Mouse (Mus musculus): ENCODE measurements around the gene Eml3.

Eml3 gene

DNA sequence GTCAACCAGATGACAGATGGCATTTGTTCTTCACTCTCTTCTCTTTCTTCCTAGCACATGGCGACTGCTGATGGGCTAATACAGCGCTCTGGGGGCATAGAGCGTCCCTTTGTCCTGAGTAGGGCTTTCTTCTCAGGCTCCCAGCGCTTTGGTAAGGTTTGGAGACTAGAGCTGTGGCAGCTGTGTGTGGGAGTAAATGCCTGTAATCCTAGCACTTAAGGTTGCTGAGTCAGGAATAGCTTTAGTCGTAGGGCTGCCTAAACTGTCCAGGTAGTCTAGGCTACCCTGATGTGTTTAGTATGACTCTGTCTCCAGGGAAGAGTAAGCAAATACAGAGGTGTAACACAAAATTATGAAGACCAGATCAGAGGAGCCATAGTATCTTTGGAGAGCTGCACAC, 17.5 kb upstream of the Eml3 start:
- intact Hi-C loops (cut with DNase I), result no loop called here

DNA sequence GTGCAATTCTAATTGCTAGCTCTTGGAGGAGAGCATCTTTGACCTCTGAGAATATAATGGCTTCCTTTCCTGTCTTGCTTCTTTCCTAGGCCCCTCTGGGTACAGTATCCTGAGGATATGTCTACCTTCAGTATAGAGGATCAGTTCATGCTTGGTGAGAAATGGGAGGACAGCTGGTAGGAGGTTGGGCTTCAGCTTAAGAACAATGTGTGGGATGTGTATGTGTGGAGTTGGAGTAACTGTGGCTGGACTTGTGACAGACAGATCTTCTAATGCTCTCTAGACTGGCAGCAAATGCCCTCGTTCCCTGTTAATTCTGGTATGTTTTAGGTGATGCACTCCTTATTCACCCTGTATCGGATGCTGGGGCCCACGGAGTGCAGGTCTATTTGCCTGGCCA, 15.1 kb upstream of the Eml3 start:
- intact Hi-C loops (cut with DNase I), result no loop called here

DNA sequence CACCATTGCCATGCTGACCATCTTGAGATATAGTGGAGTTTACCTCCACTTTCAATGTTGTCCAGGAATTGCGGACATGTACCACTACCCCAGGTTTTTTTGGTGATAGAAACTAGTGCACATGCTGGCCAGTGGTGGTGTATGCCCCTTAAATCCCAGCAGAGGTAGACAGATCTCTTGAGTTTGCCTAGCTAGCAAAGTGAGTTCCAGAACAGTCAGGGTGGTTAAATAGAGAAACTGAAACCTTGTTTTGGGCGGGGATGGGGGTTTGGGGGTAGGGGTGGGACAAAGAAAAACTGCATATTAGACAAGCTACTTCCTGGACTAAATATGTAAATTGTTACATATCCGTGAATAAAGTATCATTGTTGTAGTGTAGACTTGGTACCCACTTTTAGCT, 10.4 kb upstream of the Eml3 start:
- intact Hi-C loops (cut with DNase I), result no loop called here

- intact Hi-C loops (cut with DNase I), result no loop called here
These were observed 9.7 kb upstream of the Eml3 start for GRCm38 (mm10) chr19:8919684-8920072.

DNA sequence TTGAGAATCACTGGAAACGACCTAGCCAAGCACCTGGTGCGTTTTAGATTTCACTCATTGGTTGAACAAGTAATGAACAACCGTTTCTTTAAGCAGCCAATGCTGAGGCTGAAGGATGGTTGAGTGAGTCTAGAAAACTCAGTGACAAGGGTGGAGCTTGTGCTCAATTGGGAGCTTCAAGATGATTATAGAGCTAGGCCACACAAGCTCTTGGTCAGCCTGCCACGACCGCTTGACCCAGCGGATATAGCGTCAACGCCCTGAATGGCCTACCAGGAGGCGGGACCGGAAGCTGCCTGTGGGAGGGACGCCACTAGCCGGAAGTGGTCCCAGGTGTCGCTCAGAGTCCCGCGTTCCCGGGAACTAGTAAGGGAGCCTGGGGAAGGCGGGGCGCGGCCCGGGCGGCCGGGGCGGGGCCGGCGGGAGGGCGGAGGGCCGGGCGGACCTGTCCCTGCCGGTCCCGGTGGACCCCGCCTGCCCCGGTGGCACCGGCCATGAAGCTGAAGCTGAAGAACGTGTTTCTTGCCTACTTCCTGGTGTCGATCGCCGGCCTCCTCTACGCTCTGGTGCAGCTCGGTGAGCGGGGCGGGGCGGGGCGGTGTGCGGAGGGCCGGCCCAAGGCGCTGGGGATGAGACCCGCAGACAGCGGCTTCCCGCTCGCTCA, 9.1 kb upstream of the Eml3 start, which contains the start of gene B3gat3:
TSS of gene B3gat3 (plus strand) at position 302 of the 664 bp plus-strand sequence.
- intact Hi-C loops (cut with DNase I), result no loop called here

GRCm38 (mm10) chr19:8920836-8921291, 8.5 kb upstream of the Eml3 start:
- intact Hi-C loops (cut with DNase I), result no loop called here

GRCm38 (mm10) chr19:8921741-8922140, 7.6 kb upstream of the Eml3 start:
- intact Hi-C loops (cut with DNase I), result no loop called here

- intact Hi-C loops (cut with DNase I), result no loop called here
These were observed 2.6 kb upstream of the Eml3 start for GRCm38 (mm10) chr19:8926766-8927165.

DNA sequence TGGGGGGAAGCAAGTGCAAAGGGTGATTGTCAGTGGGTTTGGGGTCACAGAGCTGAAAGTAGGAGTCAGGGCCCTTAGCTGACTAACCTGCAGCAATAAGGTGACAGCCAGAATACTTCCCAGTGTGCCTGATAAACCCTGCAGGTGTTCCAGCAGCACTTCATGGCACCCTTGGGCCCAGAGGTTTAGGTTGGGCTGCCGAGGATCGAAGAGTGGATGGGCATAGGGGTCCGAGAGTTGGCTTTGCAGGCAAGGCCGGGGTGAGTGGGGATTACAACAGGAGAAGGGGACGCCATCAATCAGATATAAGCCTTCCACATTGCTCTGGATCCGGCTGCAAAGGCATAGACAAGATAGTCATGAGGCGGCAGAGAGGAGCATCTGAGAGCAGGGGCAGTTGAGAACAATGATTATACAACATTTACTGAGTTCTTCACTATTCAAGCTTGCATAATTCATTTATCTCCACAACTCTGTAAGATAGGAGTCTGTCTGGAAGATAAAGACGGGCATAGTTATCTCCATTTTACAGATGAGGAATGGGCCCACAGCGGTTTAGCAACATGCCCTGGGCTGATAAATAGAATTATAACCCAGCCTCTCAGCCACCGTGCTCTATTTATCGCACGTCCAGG, 1.3 kb upstream of the Eml3 start:
- intact Hi-C loops (cut with DNase I), result no loop called here

GRCm38 (mm10) chr19:8928689-8929223, 596 bp upstream of the Eml3 start:
- intact Hi-C loops (cut with DNase I), result no loop called here

GRCm38 (mm10) chr19:8930117-8930516, 765 bp downstream of the Eml3 start:
- intact Hi-C loops (cut with DNase I), result no loop called here

DNA sequence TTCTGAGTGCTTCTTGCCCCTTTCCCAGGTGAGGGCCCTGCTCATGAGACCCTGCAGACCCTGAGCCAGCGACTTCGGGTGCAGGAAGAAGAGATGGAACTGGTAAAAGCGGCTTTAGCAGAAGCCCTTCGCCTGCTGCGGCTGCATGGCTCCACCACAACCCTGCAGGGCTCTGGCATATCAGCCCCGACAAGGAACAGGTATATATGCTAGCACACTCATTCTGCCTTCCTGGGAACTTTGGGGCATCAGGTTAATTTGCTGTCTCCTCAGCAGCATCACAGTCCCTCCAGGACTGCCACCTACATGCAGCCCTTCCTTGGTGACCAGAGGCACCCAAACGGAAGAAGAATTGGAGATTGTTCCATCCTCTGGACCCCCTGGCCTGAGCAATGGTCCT, 1.4 kb downstream of the Eml3 start:
- intact Hi-C loops (cut with DNase I), result no loop called here

DNA sequence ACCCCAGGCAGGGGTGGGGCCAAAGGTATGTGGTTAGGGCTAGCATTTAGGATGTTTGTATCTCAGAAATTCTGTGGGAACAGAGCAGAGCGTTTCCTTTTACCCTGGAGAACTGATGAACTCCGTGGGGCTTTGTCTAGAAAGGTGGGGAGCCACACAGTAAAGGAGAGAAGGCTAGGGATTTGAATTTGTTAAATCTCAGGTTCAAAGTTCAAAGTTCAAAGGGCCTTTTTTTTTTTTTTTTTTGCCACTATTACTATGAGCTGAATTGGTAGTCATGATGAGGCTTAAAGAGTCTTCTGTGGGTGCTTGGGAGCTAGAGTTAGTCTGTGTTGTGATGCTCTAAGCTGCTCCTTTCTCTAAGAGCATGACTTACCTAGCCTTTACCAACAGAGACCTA, 7.4 kb downstream of the Eml3 start:
- intact Hi-C loops (cut with DNase I), result loop anchor here (5.0 kb wide), 1 partner anchor 39 kb away; the partner anchor contains the start of gene Ganab

DNA sequence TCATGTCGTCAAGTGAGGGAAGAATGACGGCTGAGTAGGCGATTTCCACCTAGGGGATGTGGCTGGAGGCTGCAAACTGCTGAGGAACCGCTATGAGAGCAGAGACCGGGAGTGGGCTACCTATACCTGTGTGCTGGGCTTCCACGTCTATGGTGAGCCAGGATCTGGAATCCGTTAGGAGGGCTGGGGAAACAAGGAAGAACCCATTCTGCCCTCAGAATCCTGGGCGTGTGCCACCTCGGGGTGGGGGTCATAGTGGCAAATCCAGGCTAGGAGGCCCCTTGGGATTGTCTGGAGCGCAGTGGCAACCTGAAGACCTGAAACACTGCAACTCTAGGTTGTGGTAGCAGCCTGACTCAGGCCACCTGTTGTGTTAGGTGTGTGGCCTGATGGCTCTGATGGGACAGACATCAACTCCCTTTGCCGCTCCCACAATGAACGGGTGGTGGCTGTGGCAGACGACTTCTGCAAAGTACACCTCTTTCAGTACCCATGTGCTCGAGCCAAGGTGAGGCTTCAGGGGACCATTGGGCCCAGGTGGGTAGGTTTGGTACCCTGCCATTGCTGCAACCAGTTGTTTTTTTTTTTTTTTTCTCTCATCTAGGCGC, 11.3 kb downstream of the Eml3 start:
- intact Hi-C loops (cut with DNase I), result no loop called here

DNA sequence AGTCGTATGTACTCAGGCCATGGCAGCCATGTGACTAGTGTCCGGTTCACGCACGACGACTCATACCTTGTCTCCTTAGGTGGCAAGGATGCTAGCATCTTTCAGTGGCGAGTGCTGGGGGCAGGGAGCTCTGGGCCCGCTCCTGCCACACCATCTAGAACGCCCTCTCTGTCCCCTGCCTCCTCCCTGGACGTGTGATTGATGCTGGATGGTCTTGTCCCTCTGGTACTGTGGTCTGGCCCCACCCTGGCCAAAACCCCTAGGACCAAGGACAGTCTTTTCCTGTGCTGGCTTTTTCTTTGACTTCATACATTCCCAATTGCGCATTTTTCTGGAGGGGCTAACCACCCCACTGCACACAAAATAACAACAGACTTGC, 11.8 kb downstream of the Eml3 start:
- intact Hi-C loops (cut with DNase I), result no loop called here

DNA sequence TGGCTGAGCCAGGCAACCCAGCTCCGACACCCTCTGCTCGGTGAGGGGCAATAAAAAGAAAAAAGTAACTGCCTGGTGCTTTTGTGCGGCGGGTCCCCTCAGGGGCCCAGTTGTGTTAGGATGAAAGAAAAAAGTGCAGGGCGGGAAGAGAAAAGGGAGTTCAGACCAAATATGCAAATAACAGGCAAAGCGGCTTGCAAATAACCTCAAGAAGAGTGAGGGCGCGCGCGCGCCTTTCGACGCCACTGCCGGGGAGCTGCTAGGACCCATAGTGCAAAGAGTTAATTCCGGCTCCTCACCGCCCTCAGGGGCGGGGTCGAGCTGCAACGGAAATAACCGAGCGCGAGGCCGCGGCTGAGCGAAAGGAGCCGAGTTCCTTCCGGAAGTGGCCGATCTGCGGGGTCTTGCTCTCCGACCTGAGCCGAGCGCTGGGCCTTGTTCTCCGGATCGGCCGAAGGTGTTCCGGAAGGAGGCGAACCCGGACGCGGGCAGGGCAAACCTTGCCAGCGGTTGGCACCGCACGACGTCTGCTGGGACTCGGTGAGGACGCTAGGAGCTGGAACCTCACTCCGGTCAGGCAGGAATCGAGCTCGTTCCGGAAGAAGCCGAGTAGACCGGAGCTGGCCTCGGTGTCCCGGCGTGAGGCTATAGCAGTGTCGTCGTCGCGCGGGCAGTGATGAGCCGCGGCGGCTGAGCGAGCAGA, 12.3 kb downstream of the Eml3 start, which contains the start of gene Mta2:
TSS of gene Mta2 (plus strand) at position 361 of the 703 bp plus-strand sequence.
- intact Hi-C loops (cut with DNase I), result no loop called here

GRCm38 (mm10) chr19:8942276-8942964, 13.1 kb downstream of the Eml3 start:
- intact Hi-C loops (cut with DNase I), result no loop called here

- intact Hi-C loops (cut with DNase I), result no loop called here
These were observed 13.7 kb downstream of the Eml3 start for GRCm38 (mm10) chr19:8943047-8943446.

GRCm38 (mm10) chr19:8944062-8944461, 14.7 kb downstream of the Eml3 start:
- intact Hi-C loops (cut with DNase I), result no loop called here

DNA sequence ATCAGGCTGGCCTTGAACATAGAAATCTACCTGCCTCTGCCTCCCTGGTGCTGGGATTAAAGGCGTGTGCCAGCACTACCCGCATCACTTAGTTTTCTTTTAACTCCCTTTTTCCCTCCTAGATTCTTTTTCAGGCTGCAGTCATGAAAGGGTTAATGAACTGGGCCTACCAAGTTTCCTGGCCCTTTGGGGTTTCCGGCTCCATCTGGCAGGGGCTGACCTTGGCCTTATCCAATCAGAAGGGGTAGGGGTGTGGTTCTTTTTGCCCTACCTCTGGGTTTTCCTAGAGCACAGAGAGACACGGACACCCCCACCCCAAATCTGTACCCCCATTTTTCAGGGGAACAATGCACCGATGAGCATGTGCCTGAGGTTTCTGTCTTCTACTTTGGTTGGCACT, 15.4 kb downstream of the Eml3 start:
- intact Hi-C loops (cut with DNase I), result no loop called here

DNA sequence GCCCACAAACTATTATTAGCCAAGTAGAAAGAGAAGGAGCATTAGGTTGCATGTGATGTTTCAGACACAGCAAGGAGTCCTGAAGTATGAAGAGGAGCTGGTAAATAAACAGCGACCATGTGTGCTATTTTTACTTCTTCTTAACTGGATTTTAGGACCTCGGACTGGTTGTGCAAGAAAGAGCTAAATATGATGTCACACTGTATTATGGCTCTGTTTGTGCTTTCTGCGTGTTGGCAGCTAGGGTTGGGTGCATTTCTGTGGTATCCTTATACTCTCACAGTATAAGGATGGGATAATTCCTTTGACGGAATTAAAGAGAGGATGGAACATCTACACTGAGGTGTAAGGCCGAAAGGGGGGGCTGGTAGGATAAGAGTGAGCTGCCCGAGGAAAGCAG, 15.9 kb downstream of the Eml3 start:
- intact Hi-C loops (cut with DNase I), result no loop called here
